Mouse (Mus musculus) intestine, embryonic 16.5 days (tissue): Measurements from ENCODE around the gene Tubb1. TPM values are rescaled to one million over a fixed set of nuclear protein-coding genes. Genes with fewer than 3 reads are reported as not detected.

Experiments
- ATAC-seq: fragments of 200-750 bp; cut with Nextera tagmentation; 2 replicates; pipeline ENCODE4 v1.8.0; 2017; ENCODE audit warnings: moderate TSS enrichment, moderate library complexity
- H3K27ac ChIP-seq: fragments of 300-500 bp; sonication (generic); 2 replicates; pipeline ENCODE4 v1.5.1; 2014; ENCODE audit warnings: mild to moderate bottlenecking, low read length
- H3K27me3 ChIP-seq: fragments of 300-500 bp; sonication (generic); replicated peaks from 2 replicates; pipeline ENCODE4 v1.6.1; 2014; ENCODE audit warnings: low read length, control low read depth, mixed read lengths; ENCODE audit not compliant: control insufficient read depth, insufficient read depth
- H3K36me3 ChIP-seq: fragments of 300-500 bp; sonication (generic); 2 replicates; pipeline ENCODE4 v1.6.1; 2014; ENCODE audit warnings: low read length, control low read depth; ENCODE audit not compliant: control insufficient read depth, insufficient read depth
- H3K4me1 ChIP-seq: fragments of 300-500 bp; sonication (generic); 2 replicates; pipeline ENCODE4 v1.6.1; 2014; ENCODE audit warnings: low read length, control low read depth, mixed read lengths; ENCODE audit not compliant: control insufficient read depth, insufficient read depth
- H3K4me2 ChIP-seq: fragments of 300-500 bp; sonication (generic); 2 replicates; pipeline ENCODE4 v1.6.1; 2014; ENCODE audit warnings: low read depth, low read length, control low read depth
- H3K4me3 ChIP-seq: fragments of 300-500 bp; sonication (generic); 2 replicates; pipeline ENCODE4 v1.5.1; 2014; ENCODE audit warnings: mild to moderate bottlenecking, low read length
- H3K9ac ChIP-seq: fragments of 300-500 bp; sonication (generic); 2 replicates; pipeline ENCODE4 v1.6.1; 2014; ENCODE audit warnings: low read depth, low read length
- H3K9me3 ChIP-seq: fragments of 300-500 bp; sonication (generic); 2 replicates; pipeline ENCODE4 v1.6.1; 2016; ENCODE audit warnings: low read length, control low read depth; ENCODE audit not compliant: control insufficient read depth
- WGBS: fragments of 180-500 bp; shearing (Covaris S2); extraction: QIAGEN DNeasy Blood & Tissue Kit; methylation state at CpG from one replicate; pipeline ENCODE4 v1.1.7; 2014; 5-methylcytosine and 5-hydroxymethylcytosine counted together
- polyA plus RNA-seq: library from polyadenylated mRNA; unstranded; fragments of >200 nt; fragmentation: Nextera tagmentation; extraction: Ambion mirVana; gene quantifications from 2 replicates; pipeline ENCODE4 v1.2.1, GENCODE M21; 2015

Tubb1 gene
- polyA plus RNA-seq, 1 experiment from 2014 or later = 1.4 TPM

DNA sequence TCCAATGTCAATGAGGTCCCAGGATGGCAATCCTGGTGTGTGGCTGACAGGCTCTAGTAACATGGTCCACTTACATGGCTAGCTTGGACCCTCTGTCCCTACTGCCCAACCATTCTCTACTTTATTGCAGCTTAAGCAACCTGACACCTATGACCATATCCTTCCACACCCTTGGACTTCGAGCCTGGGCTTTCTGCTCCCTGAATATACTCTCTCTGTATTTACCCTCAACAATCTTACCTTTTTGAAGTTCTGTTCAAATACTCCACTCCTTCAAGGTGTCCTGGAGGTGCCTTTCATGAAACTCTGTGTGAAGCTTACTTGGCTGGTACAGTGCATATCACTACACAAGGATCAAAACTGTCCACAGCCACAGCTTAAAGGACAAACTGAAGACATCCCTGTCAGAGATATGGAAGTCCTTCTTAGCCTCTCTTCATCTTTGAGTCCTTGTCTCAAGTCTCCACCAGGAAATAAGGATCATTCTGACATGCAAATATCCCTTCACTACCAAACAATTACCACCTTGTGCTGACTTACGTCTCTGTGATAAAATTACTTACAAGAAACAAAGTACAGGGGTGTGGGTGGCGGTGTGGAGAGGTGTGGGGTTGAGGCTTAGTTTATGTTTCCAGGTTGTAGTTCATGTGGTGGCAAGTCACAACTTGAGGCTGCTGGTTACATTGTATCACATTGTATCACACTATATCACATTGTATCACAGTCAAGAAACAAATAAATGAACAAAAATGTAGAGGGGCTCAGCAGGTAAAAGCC, 27.2 kb downstream of the Tubb1 start:
- Histone ChIP-seq H3K9ac (peak overlapping the region; percentile 33; the same call in 1 of the 2 replicates), H3K4me2 (no peak overlapping the region), H3K36me3 (no peaks in the 10 kb centered on the region), H3K27ac (peak overlapping the region; percentile 83), H3K4me1 (peaks cover 8% of the 10 kb centered on the region), H3K27me3 (no peaks in the 10 kb centered on the region), H3K9me3 (no peaks in the 10 kb centered on the region), H3K4me3 (no peak overlapping the region)
- ATAC-seq = peak; percentile 73
- WGBS = 45% methylated on average over 3 of the region's 3 CpGs

DNA sequence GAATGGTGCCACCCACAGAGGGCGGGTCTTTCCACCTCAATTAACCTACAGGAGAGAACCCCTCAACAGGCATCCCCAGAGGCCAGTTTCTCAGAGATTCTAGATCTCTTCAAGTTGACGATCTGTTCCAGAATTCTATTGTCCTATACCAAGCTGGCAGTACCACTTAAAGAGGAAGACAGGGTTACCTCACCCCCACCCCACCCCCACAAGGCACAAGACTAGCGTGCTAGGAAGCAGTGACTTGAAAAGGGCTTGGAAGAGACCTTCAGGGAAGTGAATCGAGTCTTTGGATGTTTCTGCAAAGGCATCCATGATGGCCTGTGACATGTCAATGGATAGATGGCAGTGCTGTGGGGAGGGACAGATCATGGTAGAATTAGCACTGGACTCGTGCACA, 28.3 kb downstream of the Tubb1 start:
- no peak for ATAC-seq
- H3K27ac ChIP-seq = no peak overlapping the region
- H3K4me1 ChIP-seq = peaks cover 4% of the 10 kb centered on the region
- no peaks in the 10 kb centered on the region for H3K27me3 ChIP-seq
- no peaks in the 10 kb centered on the region for H3K36me3 ChIP-seq
- WGBS = 71% methylated on average over 5 of the region's 5 CpGs
- no peak overlapping the region for H3K4me3 ChIP-seq
- H3K9me3 ChIP-seq = no peaks in the 10 kb centered on the region
- no peak overlapping the region for H3K9ac ChIP-seq
- H3K4me2 ChIP-seq = no peak overlapping the region

DNA sequence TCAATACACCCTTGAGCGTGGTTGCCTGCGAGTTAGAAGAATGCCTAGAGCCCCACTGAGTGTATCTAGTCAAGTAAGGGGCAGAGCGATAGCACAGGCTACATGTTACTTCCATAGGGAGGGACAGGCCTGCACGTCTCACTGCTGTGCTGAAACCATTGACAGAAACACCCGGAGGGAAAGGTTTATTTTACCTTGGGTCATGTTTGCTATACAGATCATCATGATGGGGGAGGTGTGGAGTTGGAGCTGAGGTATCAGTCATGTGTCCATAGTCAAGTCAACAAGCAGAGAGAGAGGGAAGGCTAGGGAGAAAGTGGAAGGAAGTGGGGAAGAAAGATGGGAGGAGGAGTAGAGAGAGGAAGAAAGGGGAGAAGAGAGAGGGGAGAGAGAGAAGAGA, 36.5 kb downstream of the Tubb1 start:
- H3K9ac ChIP-seq = no peak overlapping the region
- no peaks in the 10 kb centered on the region for H3K27me3 ChIP-seq
- no peaks in the 10 kb centered on the region for H3K36me3 ChIP-seq
- H3K9me3 ChIP-seq = no peaks in the 10 kb centered on the region
- ATAC-seq = no peak
- H3K27ac ChIP-seq = no peak overlapping the region
- H3K4me1 ChIP-seq = no peaks in the 10 kb centered on the region
- 61% methylated on average over 5 of the region's 5 CpGs for WGBS
- no peak overlapping the region for H3K4me2 ChIP-seq
- no peak overlapping the region for H3K4me3 ChIP-seq

DNA sequence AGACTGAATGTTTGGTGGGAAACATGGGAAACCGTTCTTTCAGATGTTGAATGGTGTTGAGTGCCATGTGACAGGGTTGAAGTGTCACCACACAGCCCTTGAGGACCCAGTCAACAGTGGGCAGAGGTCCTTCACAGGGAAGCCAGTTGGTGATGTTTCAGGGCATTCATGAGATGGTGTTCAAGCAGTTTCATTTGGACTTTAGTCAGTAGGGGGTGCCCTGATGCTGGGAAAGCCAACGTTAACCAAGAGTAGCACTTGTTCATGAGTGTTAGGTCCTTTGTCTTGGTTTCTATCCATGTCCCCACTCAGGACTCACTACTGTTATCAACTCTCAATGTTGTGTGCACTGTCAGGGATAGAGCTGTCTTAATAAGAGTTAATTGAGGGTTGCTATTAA, 42.4 kb downstream of the Tubb1 start:
- H3K27ac ChIP-seq = no peak overlapping the region
- WGBS = 59% methylated on average over 2 of the region's 2 CpGs
- no peak for ATAC-seq
- H3K27me3 ChIP-seq = no peaks in the 10 kb centered on the region
- H3K4me2 ChIP-seq = no peak overlapping the region
- no peaks in the 10 kb centered on the region for H3K36me3 ChIP-seq
- H3K9ac ChIP-seq = no peak overlapping the region
- no peaks in the 10 kb centered on the region for H3K9me3 ChIP-seq
- no peak overlapping the region for H3K4me3 ChIP-seq
- H3K4me1 ChIP-seq = no peaks in the 10 kb centered on the region

DNA sequence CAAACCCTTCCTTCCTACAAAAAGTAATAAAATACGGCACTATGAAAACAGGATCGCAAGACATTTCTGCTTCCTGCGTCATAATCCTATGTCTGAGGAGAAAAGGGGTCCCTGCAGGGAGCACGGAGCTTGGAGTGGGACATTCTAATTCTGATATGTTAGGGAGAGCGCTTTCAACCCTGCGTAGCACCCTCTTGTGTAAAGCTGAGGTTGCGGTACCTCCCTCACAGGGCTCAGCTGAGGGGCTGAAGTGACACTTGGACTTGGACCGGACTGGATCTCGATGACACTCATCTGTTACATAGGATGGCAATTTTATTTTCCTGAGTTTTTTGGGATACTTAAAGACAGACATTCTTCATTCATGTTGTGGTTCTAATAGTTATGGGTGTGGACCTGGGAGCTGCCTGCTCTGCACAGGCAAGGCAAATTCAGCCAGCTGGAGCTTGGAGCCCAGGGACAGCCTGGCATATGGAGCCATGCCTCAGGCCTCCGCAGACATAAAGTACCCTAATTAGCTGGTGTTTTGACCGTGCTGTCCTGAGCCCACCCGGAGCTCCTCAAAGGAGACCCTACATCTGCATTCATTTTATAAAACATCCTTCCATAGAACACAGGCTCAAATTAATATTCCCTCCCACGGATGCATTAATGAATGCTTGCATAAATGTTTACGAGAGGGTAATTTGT, 50.5 kb downstream of the Tubb1 start:
- no peak for ATAC-seq
- 85% methylated on average over 14 of the region's 14 CpGs for WGBS

DNA sequence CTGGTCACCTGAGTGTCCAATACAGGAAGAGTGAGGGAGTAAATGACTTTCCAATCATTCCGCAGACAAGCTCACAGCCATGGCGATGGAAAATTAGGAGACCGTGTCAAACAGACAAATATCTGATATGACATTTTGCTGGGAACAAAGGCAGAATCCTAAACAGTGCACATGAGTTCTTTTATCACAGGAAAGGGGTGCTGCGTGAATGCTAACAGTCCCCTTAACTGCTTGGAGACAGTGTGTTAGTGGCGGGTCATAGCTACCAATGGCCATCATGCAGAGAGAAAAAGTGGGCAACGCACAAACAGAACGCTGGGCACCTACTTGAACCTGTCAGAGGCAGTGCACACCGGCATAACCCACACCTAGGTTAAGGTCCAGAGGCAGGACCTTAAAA, 51.0 kb downstream of the Tubb1 start:
- WGBS = 93% methylated on average over 8 of the region's 8 CpGs
- Histone ChIP-seq H3K27me3 (no peaks in the 10 kb centered on the region), H3K36me3 (no peaks in the 10 kb centered on the region), H3K27ac (no peak overlapping the region), H3K4me2 (no peak overlapping the region), H3K9ac (no peak overlapping the region), H3K4me1 (no peaks in the 10 kb centered on the region), H3K9me3 (no peaks in the 10 kb centered on the region), H3K4me3 (no peak overlapping the region)
- no peak for ATAC-seq

More for the DNA sequence above, 50.5 kb downstream of the Tubb1 start:
- Histone ChIP-seq H3K9ac (no peak overlapping the region), H3K4me2 (no peak overlapping the region), H3K4me3 (no peak overlapping the region), H3K36me3 (no peaks in the 10 kb centered on the region), H3K9me3 (no peaks in the 10 kb centered on the region), H3K27me3 (no peaks in the 10 kb centered on the region), H3K4me1 (no peaks in the 10 kb centered on the region), H3K27ac (no peak overlapping the region)

DNA sequence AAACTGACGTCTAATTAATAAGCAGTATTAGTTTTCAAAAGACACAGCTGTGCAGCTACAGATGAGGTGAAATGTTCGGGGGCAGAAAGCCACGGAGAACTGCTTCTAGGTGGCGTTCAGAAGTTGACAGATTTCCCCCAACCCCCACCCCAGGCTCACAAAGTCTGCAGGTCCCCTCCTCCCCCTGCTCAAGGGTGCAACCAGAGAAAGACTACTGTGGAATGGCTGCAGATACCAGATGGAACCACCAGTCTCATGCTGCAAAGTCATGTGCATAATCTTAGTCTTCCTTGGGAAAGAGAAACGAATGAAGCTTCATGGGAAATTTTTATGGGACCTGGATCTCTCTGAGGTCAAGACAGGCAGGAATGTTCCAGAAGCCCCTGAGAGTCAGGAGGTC, 51.8 kb downstream of the Tubb1 start:
- Histone ChIP-seq H3K9me3 (no peaks in the 10 kb centered on the region), H3K9ac (no peak overlapping the region), H3K27ac (no peak overlapping the region), H3K4me1 (no peaks in the 10 kb centered on the region), H3K36me3 (no peaks in the 10 kb centered on the region), H3K4me2 (no peak overlapping the region), H3K27me3 (no peaks in the 10 kb centered on the region), H3K4me3 (no peak overlapping the region)
- no peak for ATAC-seq
- 48% methylated on average over 5 of the region's 5 CpGs for WGBS

DNA sequence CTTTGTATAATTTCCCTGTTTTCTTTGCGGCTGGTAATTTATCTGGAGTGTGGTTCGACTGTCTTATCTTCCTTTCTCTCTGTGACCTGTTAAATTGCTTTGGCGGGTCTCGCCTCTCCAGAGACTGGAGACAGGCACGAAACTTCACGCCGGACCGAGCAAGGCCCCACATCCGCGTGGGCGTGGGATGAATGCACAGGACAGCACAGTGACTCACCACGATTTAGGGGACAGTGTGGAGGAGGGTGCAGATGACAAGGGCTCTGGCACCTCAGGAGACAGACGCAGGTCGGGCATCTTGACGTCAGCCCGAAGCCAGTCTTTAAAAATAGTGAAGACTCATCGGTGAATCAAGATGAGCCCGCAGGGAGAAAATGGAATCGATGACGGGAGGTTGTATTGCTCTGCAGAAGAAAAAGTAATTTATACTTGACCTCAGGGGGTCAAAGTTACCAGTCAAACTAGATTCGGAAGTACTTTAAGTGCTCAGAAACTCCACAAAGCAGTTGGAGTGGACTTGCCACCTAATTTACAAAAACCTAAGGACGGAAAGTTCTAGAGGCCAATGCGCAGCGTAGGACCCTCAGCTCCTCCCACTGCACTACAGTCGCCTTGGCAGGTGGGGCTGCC, 52.5 kb downstream of the Tubb1 start:
- H3K36me3 ChIP-seq = no peaks in the 10 kb centered on the region
- WGBS = 69% methylated on average over 25 of the region's 25 CpGs
- no peaks in the 10 kb centered on the region for H3K9me3 ChIP-seq
- H3K27me3 ChIP-seq = no peaks in the 10 kb centered on the region
- H3K4me2 ChIP-seq = no peak overlapping the region
- no peaks in the 10 kb centered on the region for H3K4me1 ChIP-seq
- H3K27ac ChIP-seq = no peak overlapping the region
- H3K4me3 ChIP-seq = no peak overlapping the region
- ATAC-seq = no peak
- no peak overlapping the region for H3K9ac ChIP-seq
